Mouse (Mus musculus) spleen, postnatal 14 days (tissue): ENCODE data around the gene Ccdc102a.

Experiments
- DNase-seq, 2 experiments: peaks; one replicate each; pipeline ENCODE4 v3.0.0; 2021 to 2022; ENCODE audit warnings: low spot score in 2 of 2

Ccdc102a gene

GRCm38 (mm10) chr8:94919256-94919655 lies 1.4 kb upstream of the Ccdc102a start:
- no peak for DNase-seq

GRCm38 (mm10) chr8:94917352-94917751 lies 546 bp downstream of the Ccdc102a start:
- peak; percentile 65 to 80 for DNase-seq

- no peak for DNase-seq
Observed at GRCm38 (mm10) chr8:94916960-94917324, 956 bp downstream of the Ccdc102a start.

- no peak for DNase-seq
Observed at GRCm38 (mm10) chr8:94916311-94916959, 1.5 kb downstream of the Ccdc102a start.

GRCm38 (mm10) chr8:94914701-94915101 lies 3.2 kb downstream of the Ccdc102a start:
- no peak for DNase-seq

- DNase-seq: no peak
Observed at GRCm38 (mm10) chr8:94914256-94914655, 3.6 kb downstream of the Ccdc102a start.

- peak in 1 of 2 experiments; percentile 24 for DNase-seq
Observed at GRCm38 (mm10) chr8:94913061-94913660, 4.7 kb downstream of the Ccdc102a start.

GRCm38 (mm10) chr8:94908847-94909246 lies 9.1 kb downstream of the Ccdc102a start:
- peak; percentile 71 to 85 for DNase-seq

- no peak for DNase-seq
Observed at GRCm38 (mm10) chr8:94907591-94908300, 10.2 kb downstream of the Ccdc102a start.

- peak in 1 of 2 experiments; percentile 41 for DNase-seq
Observed at GRCm38 (mm10) chr8:94904450-94905175, 13.3 kb downstream of the Ccdc102a start.

GRCm38 (mm10) chr8:94903709-94904108 lies 14.2 kb downstream of the Ccdc102a start:
- no peak for DNase-seq

- DNase-seq: no peak
Observed at GRCm38 (mm10) chr8:94901031-94901430, 16.9 kb downstream of the Ccdc102a start.

GRCm38 (mm10) chr8:94900617-94901016 lies 17.3 kb downstream of the Ccdc102a start:
- no peak for DNase-seq

GRCm38 (mm10) chr8:94899262-94899661 lies 18.6 kb downstream of the Ccdc102a start:
- DNase-seq: peak; percentile 67 to 73

GRCm38 (mm10) chr8:94892917-94893316 lies 25.0 kb downstream of the Ccdc102a start:
- no peak for DNase-seq

- DNase-seq: no peak
Observed at GRCm38 (mm10) chr8:94888383-94889036, 29.4 kb downstream of the Ccdc102a start.

- DNase-seq: no peak
Observed at GRCm38 (mm10) chr8:94880742-94881141, 37.2 kb downstream of the Ccdc102a start.

- no peak for DNase-seq
Observed at GRCm38 (mm10) chr8:94876820-94877219, 41.1 kb downstream of the Ccdc102a start.

- peak; percentile 93 to 94 for DNase-seq
Observed at GRCm38 (mm10) chr8:94876197-94876730, 41.6 kb downstream of the Ccdc102a start, which contains the start of gene Dok4. Dok4 (minus strand) TSS chr8:94876330.

- DNase-seq: no peak
Observed at GRCm38 (mm10) chr8:94875871-94876150, 42.1 kb downstream of the Ccdc102a start.

GRCm38 (mm10) chr8:94875096-94875870 lies 42.6 kb downstream of the Ccdc102a start:
- no peak for DNase-seq
